In the genomic region with DNA sequence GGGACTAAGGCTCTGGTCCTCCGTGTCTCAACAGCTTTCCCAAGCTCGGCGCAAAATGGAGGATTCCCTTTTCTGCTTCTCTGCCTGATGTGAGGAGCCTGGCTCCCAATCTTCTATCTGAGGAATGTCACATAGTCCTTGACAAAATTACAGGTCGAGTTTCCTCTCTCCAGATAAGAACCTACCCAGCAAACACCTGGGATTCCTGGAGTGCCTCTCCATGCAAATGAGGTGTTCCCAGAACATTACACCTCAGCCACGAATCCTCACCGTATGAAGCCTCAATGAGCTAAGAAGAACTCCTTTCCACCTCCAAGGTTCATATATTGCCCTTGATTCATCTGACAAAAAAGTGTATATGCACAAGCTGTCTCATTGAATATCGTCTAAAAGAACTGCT, we compare ENCODE assay signal across 10 mouse cellular contexts. TPM values are rescaled to one million over a fixed set of nuclear protein-coding genes. Genes with fewer than 3 reads are reported as not detected.
DNase-seq lines count a peak whose midpoint lies in the region; ATAC-seq and TF ChIP-seq lines count a peak whose summit lies in the region.
"Had no signal": no experiment of that assay in that cellular context is flagged by ENCODE, and none has a peak within 500 bp of the region (broad histone marks: within the 10 kb centered on the region; RNA-seq: fewer than 3 reads in every experiment).

No protein-coding gene starts in this region.

- DNase-seq in heart, adult 18-20 months: no peak
- DNase-seq in midbrain, embryonic 11.5 days (ENCODE audit: low spot score, missing footprints): no peak
- DNase-seq in cerebellum, adult 11-12 months: no peak
- DNase-seq in thymus, postnatal 0 days (ENCODE audit: low spot score): no peak

- 36% methylated on average over 7 of the region's 7 CpGs for WGBS in heart, embryonic 12.5 days
- WGBS in hindbrain, embryonic 16.5 days: 48% methylated on average over 7 of the region's 7 CpGs
- 42% methylated on average over 7 of the region's 7 CpGs for WGBS in midbrain, embryonic 11.5 days

- ATAC-seq in heart, embryonic 12.5 days (ENCODE audit: insufficient number of reproducible peaks, low FRiP score): no peak
- ATAC-seq in hindbrain, embryonic 16.5 days: no peak
- ATAC-seq in midbrain, embryonic 11.5 days (ENCODE audit: low FRiP score): no peak
- no peak for ATAC-seq in inflammation-experienced regulatory T-cells, adult 6 months

- TF ChIP-seq POLR2A in cortical plate, adult 2 months (IDR thresholded peaks at IDR 0.05; ENCODE audit: extremely low read depth, insufficient read depth, low read length): no peak

- no peak overlapping the region for H3K27ac ChIP-seq in heart, embryonic 12.5 days (ENCODE audit: poor library complexity, severe bottlenecking)
- H3K27ac ChIP-seq in cortical plate, adult 2 months (ENCODE audit: insufficient read depth, low read length): no peak overlapping the region
- no peak overlapping the region for H3K27ac ChIP-seq in hindbrain, embryonic 16.5 days (ENCODE audit: low read depth, low read length)
- no peak overlapping the region for H3K27ac ChIP-seq in midbrain, embryonic 11.5 days (ENCODE audit: low read depth, low read length)

- H3K36me3 ChIP-seq in heart, embryonic 12.5 days: no peaks in the 10 kb centered on the region
- no peaks in the 10 kb centered on the region for H3K36me3 ChIP-seq in hindbrain, embryonic 16.5 days (ENCODE audit: control insufficient read depth, insufficient read depth, low read length)
- no peaks in the 10 kb centered on the region for H3K36me3 ChIP-seq in midbrain, embryonic 11.5 days (ENCODE audit: control insufficient read depth, insufficient read depth, low read length)

- TF ChIP-seq CTCF in cortical plate, adult 2 months (IDR thresholded peaks at IDR 0.05; ENCODE audit: extremely low read depth, insufficient read depth, low read length): no peak

- peak overlapping the region; percentile 49 for H3K4me3 ChIP-seq in heart, embryonic 12.5 days
- peak overlapping the region; percentile 70 for H3K4me3 ChIP-seq in cortical plate, adult 2 months (ENCODE audit: insufficient read depth, low read length)
- H3K4me3 ChIP-seq in hindbrain, embryonic 16.5 days (ENCODE audit: low read length): peak overlapping the region; percentile 48
- peak overlapping the region; percentile 37 for H3K4me3 ChIP-seq in midbrain, embryonic 11.5 days (ENCODE audit: low read depth, low read length)

- peak overlapping the region; percentile 90 for H3K4me2 ChIP-seq in heart, embryonic 12.5 days
- peak overlapping the region; percentile 82 for H3K4me2 ChIP-seq in hindbrain, embryonic 16.5 days (ENCODE audit: low read length)
- H3K4me2 ChIP-seq in midbrain, embryonic 11.5 days: peak overlapping the region; percentile 64

- H3K9ac ChIP-seq in heart, embryonic 12.5 days: no peak overlapping the region; the same call in 1 of the 2 replicates
- peak overlapping the region; percentile 68 for H3K9ac ChIP-seq in hindbrain, embryonic 16.5 days (ENCODE audit: low read depth, low read length)
- H3K9ac ChIP-seq in midbrain, embryonic 11.5 days (ENCODE audit: low read length): peak overlapping the region; percentile 48; the same call in 1 of the 2 replicates

- no peaks in the 10 kb centered on the region for H3K27me3 ChIP-seq in heart, embryonic 12.5 days (replicated peaks)
- H3K27me3 ChIP-seq in hindbrain, embryonic 16.5 days (replicated peaks; ENCODE audit: control insufficient read depth, insufficient read depth, low read length): no peaks in the 10 kb centered on the region
- H3K27me3 ChIP-seq in midbrain, embryonic 11.5 days (ENCODE audit: control insufficient read depth, insufficient read depth, low read length): no peaks in the 10 kb centered on the region; the same call in 1 of the 2 replicates

- H3K9me3 ChIP-seq in heart, embryonic 12.5 days (replicated peaks): no peaks in the 10 kb centered on the region
- H3K9me3 ChIP-seq in hindbrain, embryonic 16.5 days (ENCODE audit: control insufficient read depth, low read length): no peaks in the 10 kb centered on the region
- no peaks in the 10 kb centered on the region; the same call in 1 of the 2 replicates for H3K9me3 ChIP-seq in midbrain, embryonic 11.5 days (ENCODE audit: control insufficient read depth, low read length)

- peaks cover 9% of the 10 kb centered on the region for H3K4me1 ChIP-seq in heart, embryonic 12.5 days (replicated peaks)
- no peaks in the 10 kb centered on the region for H3K4me1 ChIP-seq in cortical plate, adult 2 months (ENCODE audit: control insufficient read depth, insufficient read depth, low read length)
- peaks cover 3% of the 10 kb centered on the region for H3K4me1 ChIP-seq in hindbrain, embryonic 16.5 days (ENCODE audit: control insufficient read depth, insufficient read depth, low read depth, low read length)
- H3K4me1 ChIP-seq in midbrain, embryonic 11.5 days (ENCODE audit: control insufficient read depth, insufficient read depth, low read length): peaks cover 7% of the 10 kb centered on the region; the same call in 1 of the 2 replicates

RNA-seq across cellular contexts. Expression of gene Chrna1, which starts 19.7 kb away (rescaled TPM):
- polyA plus RNA-seq in heart, embryonic 12.5 days (2016; fragmentation: Nextera tagmentation; extraction: Ambion mirVana): 0.06 and 0.14 TPM in 2 replicates
- total RNA-seq in heart, adult 18-20 months (2021): under 1 TPM in 1 of 2 experiments, not detected in 1; 0.05 TPM
- polyA plus RNA-seq in cortical plate, adult 2 months (2012; rRNA removed): 0.13 and 0.23 TPM in 2 replicates
- 0.20 and 0.87 TPM in 2 replicates for polyA plus RNA-seq in hindbrain, embryonic 16.5 days (2015; fragmentation: Nextera tagmentation; extraction: Ambion mirVana)
- 0.25 TPM in 2 replicates for polyA plus RNA-seq in midbrain, embryonic 11.5 days (2014; fragmentation: Nextera tagmentation; extraction: Ambion mirVana)
- not detected for polyA plus RNA-seq in inflammation-experienced regulatory T-cells, adult 6 months (2017; shearing (Covaris generic))
- polyA plus RNA-seq in thymus, postnatal 0 days (2015; fragmentation: Nextera tagmentation; extraction: Ambion mirVana): 0.42 and 0.58 TPM in 2 replicates
- total RNA-seq: megakaryocyte, adult 5-6 weeks had no signal
- polyA plus RNA-seq: small intestine, adult 2 months had no signal

RNA-seq across cellular contexts. Expression of gene Wipf1, which starts 30.9 kb away (rescaled TPM):
- 7.3 and 8.2 TPM in 2 replicates for polyA plus RNA-seq in heart, embryonic 12.5 days (2016; fragmentation: Nextera tagmentation; extraction: Ambion mirVana)
- total RNA-seq in heart, adult 18-20 months (2021): 10 to 100 TPM; 11.2 to 14.0 TPM
- 5.4 and 7.4 TPM in 2 replicates for polyA plus RNA-seq in cortical plate, adult 2 months (2012; rRNA removed)
- 2.4 and 3.5 TPM in 2 replicates for polyA plus RNA-seq in hindbrain, embryonic 16.5 days (2015; fragmentation: Nextera tagmentation; extraction: Ambion mirVana)
- polyA plus RNA-seq in midbrain, embryonic 11.5 days (2014; fragmentation: Nextera tagmentation; extraction: Ambion mirVana): 8.2 and 8.3 TPM in 2 replicates
- polyA plus RNA-seq in inflammation-experienced regulatory T-cells, adult 6 months (2017; shearing (Covaris generic)): 100 to 1,000 TPM in 1 of 3 experiments, 10 to 100 TPM in 2; 61.5 to 101 (median 68.3) TPM
- polyA plus RNA-seq in thymus, postnatal 0 days (2015; fragmentation: Nextera tagmentation; extraction: Ambion mirVana): 22.2 and 25.1 TPM in 2 replicates
